Mouse (Mus musculus): ENCODE measurements around the gene Fam205a1.
A peak's percentile ranks its signal among the peaks of the same experiment; 100 is the strongest.
"Not testable (repeated sequence)": the region's sequence is repeated elsewhere in the genome, so short reads cannot be mapped to it uniquely, and the experiment has no call there.

Gene Fam205a1

GRCm38 (mm10) chr4:42853788-42854187 is at the start of gene Fam205a1:
TSS of gene Fam205a1 (minus strand) at chr4:42853888.
- DNase-seq (ENCODE audit: low spot score): not testable (repeated sequence)

DNA sequence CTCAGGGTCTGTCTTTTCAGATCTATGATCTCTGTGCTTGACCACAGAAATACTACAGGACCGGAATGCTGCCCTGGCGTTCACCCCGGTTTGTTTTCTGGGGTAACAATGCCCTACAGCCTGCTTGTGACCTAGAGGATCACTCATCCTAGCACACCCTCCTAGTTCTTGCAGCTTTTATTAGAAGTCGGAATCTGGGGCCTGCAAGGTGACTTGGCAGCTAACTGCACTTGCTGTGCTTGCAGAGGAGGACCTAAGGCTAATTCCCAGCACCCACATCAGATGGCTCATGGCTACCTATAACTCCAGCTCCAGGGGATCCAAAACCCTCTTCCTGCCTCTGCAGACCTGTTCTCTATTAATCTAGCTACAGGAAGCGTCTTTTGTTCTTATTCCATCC is 49.0 kb upstream of the Fam205a1 start:
- no peak for DNase-seq (ENCODE audit: low spot score)

DNA sequence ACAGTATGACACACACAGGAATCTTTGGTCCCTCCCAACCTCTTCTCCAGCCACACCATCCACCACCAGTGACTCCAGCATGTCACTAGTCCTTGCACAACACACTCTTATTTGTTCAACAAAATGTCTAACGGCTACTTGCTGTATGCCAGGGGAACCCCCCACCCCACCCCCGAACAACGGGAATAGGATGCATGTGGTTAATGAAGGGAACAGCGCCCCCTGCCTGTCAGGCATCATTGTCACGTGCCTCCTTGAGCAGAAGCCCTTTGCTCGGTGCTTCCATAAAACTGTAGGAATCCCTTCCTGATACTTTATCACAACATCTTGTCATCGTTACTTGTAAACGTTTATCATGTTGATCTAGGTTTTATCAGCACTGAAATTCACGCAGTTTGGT is 48.5 kb upstream of the Fam205a1 start:
- no peak for DNase-seq (ENCODE audit: low spot score)

- DNase-seq (ENCODE audit: low spot score): no peak
Observed at GRCm38 (mm10) chr4:42900878-42901277, 47.2 kb upstream of the Fam205a1 start.

DNA sequence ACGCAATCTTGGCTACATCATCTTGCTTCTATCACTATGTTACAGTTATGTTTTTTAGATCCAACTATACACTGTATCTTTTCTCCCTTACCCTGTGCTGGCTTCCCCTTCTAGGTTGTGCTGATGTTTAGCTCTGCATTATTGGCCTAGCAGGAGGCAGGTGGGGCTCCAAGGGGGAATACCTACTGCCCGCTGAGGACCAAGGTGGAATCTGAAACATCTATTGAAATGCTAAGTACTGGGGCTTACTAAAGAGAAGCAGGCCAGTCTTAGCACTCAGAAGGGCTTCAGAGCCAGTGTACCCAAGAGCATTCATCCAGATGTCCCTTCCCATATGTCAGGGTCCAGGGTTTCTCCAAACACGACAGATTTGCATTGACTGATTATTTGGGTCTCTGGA is 45.2 kb upstream of the Fam205a1 start:
- no peak for DNase-seq (ENCODE audit: low spot score)

GRCm38 (mm10) chr4:42895118-42895517 is 41.4 kb upstream of the Fam205a1 start:
- DNase-seq (ENCODE audit: low spot score): no peak

DNA sequence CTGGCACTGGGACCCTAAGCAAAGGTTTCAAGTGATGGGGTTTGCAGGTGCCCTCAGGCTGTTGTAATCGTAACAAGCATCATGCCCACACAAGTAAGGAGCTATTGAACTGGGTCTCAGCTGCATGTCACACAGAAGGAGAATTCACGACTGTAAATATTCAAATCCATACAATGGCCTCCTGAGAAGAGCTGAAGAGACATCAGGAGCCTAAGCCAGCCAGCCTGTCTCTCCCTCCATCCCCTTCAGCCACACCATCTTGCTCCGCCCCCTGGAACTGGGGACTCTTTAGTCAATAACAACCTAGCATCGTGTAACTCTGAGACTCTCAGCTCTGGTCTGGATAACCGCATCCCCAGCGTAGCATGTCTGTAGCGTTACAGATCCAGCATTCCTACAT is 37.5 kb upstream of the Fam205a1 start:
- DNase-seq (ENCODE audit: low spot score): no peak

DNA sequence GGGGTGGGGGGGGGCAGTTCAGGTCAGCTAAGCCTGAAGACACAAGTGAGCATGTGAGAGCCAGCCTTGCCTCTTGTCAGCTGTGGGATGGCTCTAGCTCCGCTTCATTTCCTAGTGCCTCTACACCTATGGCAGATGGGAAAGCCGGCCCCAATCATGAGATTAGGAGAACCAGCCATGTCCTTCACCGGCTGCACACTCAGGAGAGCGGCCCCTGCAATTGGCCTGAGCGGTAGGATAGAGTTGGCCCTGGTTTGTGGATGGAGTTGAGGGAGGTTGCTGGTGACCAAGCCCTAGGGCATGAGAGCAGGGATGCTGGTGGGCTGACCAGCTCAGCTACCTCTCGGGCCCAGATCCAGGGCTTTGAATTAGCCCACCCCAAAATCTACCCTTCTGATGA is 35.1 kb upstream of the Fam205a1 start:
- no peak for DNase-seq (ENCODE audit: low spot score)

DNA sequence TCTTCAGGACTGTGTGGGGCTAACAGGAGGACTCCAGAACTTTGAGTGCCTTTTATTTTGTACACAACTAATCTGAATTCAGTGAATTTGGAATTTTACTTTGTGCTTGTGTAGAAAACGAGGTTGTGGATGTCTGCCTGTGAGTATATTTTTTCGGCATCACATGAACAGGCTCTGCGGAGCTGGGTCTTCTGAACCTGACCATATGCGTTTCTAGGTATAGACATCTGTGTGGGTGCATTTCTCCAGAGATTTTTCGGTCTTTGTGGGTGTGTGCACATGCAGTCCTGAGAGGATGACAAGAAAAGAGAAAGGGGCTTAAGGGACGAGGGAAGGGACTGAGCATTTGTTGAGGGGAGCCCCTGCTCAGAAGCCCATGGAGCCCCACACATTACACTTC is 33.2 kb upstream of the Fam205a1 start:
- peak; percentile 40 for DNase-seq (ENCODE audit: low spot score)

DNA sequence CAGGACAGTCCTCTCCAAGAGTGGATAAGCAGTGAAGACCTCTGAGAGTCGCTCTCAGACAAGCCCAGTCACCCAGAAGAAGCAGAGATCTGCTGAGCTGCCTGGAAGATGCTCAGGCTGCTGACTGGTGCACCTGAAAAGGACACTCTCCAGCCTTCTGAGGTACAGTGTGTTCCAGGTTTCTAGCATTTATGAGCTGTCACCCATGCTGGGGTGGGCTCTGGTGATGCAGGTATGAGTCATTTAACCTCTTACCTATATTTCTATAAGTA is 26.9 kb upstream of the Fam205a1 start:
- DNase-seq (ENCODE audit: low spot score): no peak

GRCm38 (mm10) chr4:42879829-42880676 is 26.4 kb upstream of the Fam205a1 start:
- DNase-seq (ENCODE audit: low spot score): no peak

DNA sequence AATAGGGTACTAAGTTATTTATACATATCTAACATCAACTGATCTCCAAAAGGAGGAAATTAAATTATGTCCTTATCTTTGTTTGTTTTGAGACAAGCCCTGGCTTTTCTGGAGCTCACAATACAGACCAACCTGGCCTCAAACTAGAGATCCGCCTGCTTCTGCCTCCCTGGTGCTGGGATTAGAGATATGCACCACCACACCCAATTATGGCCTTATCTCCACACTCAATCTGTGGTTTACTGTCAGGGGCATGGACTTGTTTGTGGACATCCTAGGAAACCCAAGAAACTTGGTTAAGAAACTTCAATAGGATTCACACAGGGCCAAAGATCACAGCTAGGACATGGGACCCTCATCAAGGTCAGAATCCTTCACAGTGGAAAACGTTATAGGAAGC is 24.0 kb upstream of the Fam205a1 start:
- DNase-seq (ENCODE audit: low spot score): no peak

- DNase-seq (ENCODE audit: low spot score): peak; percentile 42
Observed at GRCm38 (mm10) chr4:42876586-42877291, 23.1 kb upstream of the Fam205a1 start.

GRCm38 (mm10) chr4:42874134-42874533 is 20.4 kb upstream of the Fam205a1 start, which contains the start of gene Fam205c:
TSS of gene Fam205c (minus strand) at chr4:42874234.
- DNase-seq (ENCODE audit: low spot score): no peak

- DNase-seq (ENCODE audit: low spot score): no peak
Observed at GRCm38 (mm10) chr4:42872746-42873435, 19.2 kb upstream of the Fam205a1 start.

DNA sequence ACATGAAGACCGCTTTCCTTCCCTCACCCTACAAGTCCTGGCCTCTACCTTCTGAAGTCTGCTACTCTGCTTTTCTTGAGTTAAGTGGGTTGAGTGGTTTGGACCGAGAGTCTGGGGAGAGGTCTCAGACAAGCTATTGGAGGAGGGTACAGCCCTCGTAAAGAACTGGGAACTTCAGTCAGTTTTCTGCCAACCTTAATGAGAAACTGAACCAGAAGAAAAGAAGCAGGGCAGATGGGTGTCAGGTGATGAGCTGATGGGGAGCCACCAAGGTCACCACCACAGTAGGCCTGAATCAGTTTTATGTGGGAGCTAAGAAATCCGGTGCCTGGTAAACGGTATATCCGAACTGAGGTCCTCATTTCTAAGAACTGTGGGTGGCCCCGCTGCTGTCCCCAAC is 18.5 kb upstream of the Fam205a1 start:
- no peak for DNase-seq (ENCODE audit: low spot score)

DNA sequence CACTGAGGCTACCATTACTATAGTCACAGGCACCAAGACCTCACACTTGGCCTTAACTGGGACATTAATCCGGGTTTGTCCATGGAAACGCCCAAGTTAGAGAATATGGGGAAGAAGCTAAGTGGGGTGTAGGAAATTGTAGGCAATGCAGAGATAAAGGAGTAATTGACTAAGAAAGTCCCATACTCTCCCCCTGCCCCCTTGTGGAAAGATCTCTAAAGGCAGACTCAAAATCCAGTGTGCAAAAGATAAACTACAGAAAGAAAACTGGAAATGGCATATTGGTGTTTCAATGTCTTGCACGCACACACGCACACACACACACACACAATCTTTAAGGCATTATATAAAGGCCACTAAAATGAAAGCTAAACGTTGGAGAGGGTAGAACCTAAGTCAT is 17.1 kb upstream of the Fam205a1 start:
- DNase-seq (ENCODE audit: low spot score): no peak

DNA sequence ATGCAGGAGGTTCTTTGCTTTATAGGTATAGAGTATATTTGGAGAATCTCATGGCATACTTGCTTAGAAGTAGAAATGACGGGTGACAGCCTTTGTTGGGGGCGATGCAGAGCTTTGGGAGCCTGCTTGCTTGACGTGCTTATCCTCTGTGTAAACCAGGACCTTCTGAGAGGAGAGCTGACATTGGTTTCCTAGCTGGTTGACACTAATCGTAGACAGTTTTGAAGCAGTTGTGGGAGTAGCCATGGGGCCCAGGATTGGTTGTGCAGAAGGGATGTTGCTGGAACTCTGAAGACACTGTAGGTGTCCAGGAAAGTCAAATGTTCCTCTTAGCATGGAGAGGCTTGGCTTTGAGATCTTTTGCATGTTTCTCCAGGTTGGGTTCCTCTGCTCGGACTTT is 14.5 kb upstream of the Fam205a1 start:
- no peak for DNase-seq (ENCODE audit: low spot score)

GRCm38 (mm10) chr4:42867390-42867789 is 13.7 kb upstream of the Fam205a1 start:
- DNase-seq (ENCODE audit: low spot score): no peak

- not testable (repeated sequence) for DNase-seq (ENCODE audit: low spot score)
Observed at GRCm38 (mm10) chr4:42863487-42863886, 9.8 kb upstream of the Fam205a1 start.

- not testable (repeated sequence) for DNase-seq (ENCODE audit: low spot score)
Observed at GRCm38 (mm10) chr4:42860483-42860882, 6.8 kb upstream of the Fam205a1 start.

- not testable (repeated sequence) for DNase-seq (ENCODE audit: low spot score)
Observed at GRCm38 (mm10) chr4:42856671-42857070, 3.0 kb upstream of the Fam205a1 start, which contains the start of gene Gm12394. TSS of gene Gm12394 (minus strand) at chr4:42856771.

Data from left cerebral cortex, adult 11 months (tissue).